In genomic region chr11:100524987-100525630, GRCm38 (mm10) we compare ENCODE assay signal across 9 mouse cellular contexts. TPM values are rescaled to one million over a fixed set of nuclear protein-coding genes. Genes with fewer than 3 reads are reported as not detected.
A peak's percentile ranks its signal among the peaks of the same experiment; 100 is the strongest.
DNase-seq lines count a peak whose midpoint lies in the region; ATAC-seq lines count a peak whose summit lies in the region.
"Had no signal": no experiment of that assay in that cellular context is flagged by ENCODE, and none has a peak within 500 bp of the region (broad histone marks: within the 10 kb centered on the region; RNA-seq: fewer than 3 reads in every experiment).

No protein-coding gene starts in this region.

- peak overlapping the region; percentile 11; the same call in 1 of the 2 replicates for H3K9ac ChIP-seq in heart, embryonic 11.5 days (ENCODE audit: low read depth, low read length)
- H3K9ac ChIP-seq in forebrain, embryonic 14.5 days (ENCODE audit: low read length) = peak overlapping the region; percentile 91
- H3K9ac ChIP-seq in liver, embryonic 11.5 days (ENCODE audit: low read depth, low read length) = no peak overlapping the region
- peak overlapping the region; percentile 63; the same call in 1 of the 2 replicates for H3K9ac ChIP-seq in midbrain, embryonic 15.5 days

- no peak for ATAC-seq in heart, embryonic 11.5 days (replicated peaks; ENCODE audit: insufficient number of reproducible peaks, low FRiP score, low TSS enrichment)
- ATAC-seq in forebrain, embryonic 14.5 days = no peak
- no peak for ATAC-seq in liver, embryonic 11.5 days (replicated peaks; ENCODE audit: low FRiP score)
- ATAC-seq in midbrain, embryonic 15.5 days (replicated peaks) = no peak
- ATAC-seq: CD4-positive, CD25-positive, alpha-beta regulatory T cell, adult 4 months had no signal

- DNase-seq in heart, adult 8-10 months (ENCODE audit: low spot score) = no peak
- no peak for DNase-seq in forebrain, embryonic 14.5 days (ENCODE audit: low spot score)
- DNase-seq in liver, embryonic 11.5 days (ENCODE audit: low spot score) = no peak
- no peak for DNase-seq in ovary, postnatal 14 days (ENCODE audit: low spot score)
- DNase-seq in left cerebral cortex, adult 8-10 months (ENCODE audit: low spot score in 2 of 2) = no peak
- no peak for DNase-seq in left cerebral cortex, postnatal 25 days (ENCODE audit: low spot score in 2 of 2)

- H3K4me2 ChIP-seq in heart, embryonic 11.5 days = peak overlapping the region; percentile 92
- H3K4me2 ChIP-seq in forebrain, embryonic 14.5 days (ENCODE audit: low read length) = peak overlapping the region; percentile 96
- peak overlapping the region; percentile 90 for H3K4me2 ChIP-seq in liver, embryonic 11.5 days
- H3K4me2 ChIP-seq in midbrain, embryonic 15.5 days = peak overlapping the region; percentile 68

- H3K4me3 ChIP-seq in heart, embryonic 11.5 days (ENCODE audit: low read depth, low read length) = peak overlapping the region; percentile 89; the same call in 1 of the 2 replicates
- peak overlapping the region; percentile 87 for H3K4me3 ChIP-seq in forebrain, embryonic 14.5 days (ENCODE audit: low read depth, low read length)
- 0 out of 2 replicates have a peak overlapping the region, but pooled peaks have one; percentile 78 for H3K4me3 ChIP-seq in liver, embryonic 11.5 days (ENCODE audit: low read depth, low read length)
- peak overlapping the region; percentile 70 for H3K4me3 ChIP-seq in midbrain, embryonic 15.5 days

- no peaks in the 10 kb centered on the region for H3K27me3 ChIP-seq in heart, embryonic 11.5 days (ENCODE audit: control insufficient read depth, insufficient read depth, low read length)
- H3K27me3 ChIP-seq in forebrain, embryonic 14.5 days (replicated peaks; ENCODE audit: control insufficient read depth, insufficient read depth, low read length) = no peaks in the 10 kb centered on the region
- H3K27me3 ChIP-seq in liver, embryonic 11.5 days (replicated peaks; ENCODE audit: control insufficient read depth, insufficient read depth, low read length) = no peaks in the 10 kb centered on the region
- no peaks in the 10 kb centered on the region for H3K27me3 ChIP-seq in midbrain, embryonic 15.5 days (replicated peaks)

- 61% methylated on average over 11 of the region's 11 CpGs for WGBS in heart, embryonic 11.5 days (ENCODE audit: insufficient replicate concordance)
- WGBS in forebrain, embryonic 14.5 days = 57% methylated on average over 11 of the region's 11 CpGs
- WGBS in liver, embryonic 11.5 days = 65% methylated on average over 11 of the region's 11 CpGs
- WGBS in midbrain, embryonic 15.5 days = 57% methylated on average over 11 of the region's 11 CpGs

- H3K9me3 ChIP-seq in heart, embryonic 11.5 days (replicated peaks; ENCODE audit: control insufficient read depth, low read length) = no peaks in the 10 kb centered on the region
- H3K9me3 ChIP-seq in forebrain, embryonic 14.5 days (replicated peaks; ENCODE audit: control insufficient read depth, low read length) = no peaks in the 10 kb centered on the region
- H3K9me3 ChIP-seq in liver, embryonic 11.5 days (ENCODE audit: control insufficient read depth, low read length) = no peaks in the 10 kb centered on the region
- no peaks in the 10 kb centered on the region for H3K9me3 ChIP-seq in midbrain, embryonic 15.5 days

- intact Hi-C loops in left cerebral cortex, postnatal 25 days (cut with DNase I) = no loop called here

- no peak overlapping the region for H3K27ac ChIP-seq in heart, embryonic 11.5 days (ENCODE audit: low read depth, low read length)
- H3K27ac ChIP-seq in forebrain, embryonic 14.5 days (ENCODE audit: low read depth, low read length) = no peak overlapping the region
- no peak overlapping the region for H3K27ac ChIP-seq in liver, embryonic 11.5 days (ENCODE audit: low read depth, low read length)
- H3K27ac ChIP-seq in midbrain, embryonic 15.5 days = no peak overlapping the region

- peaks cover 19% of the 10 kb centered on the region for H3K36me3 ChIP-seq in heart, embryonic 11.5 days (ENCODE audit: control insufficient read depth, insufficient read depth, low read length)
- H3K36me3 ChIP-seq in forebrain, embryonic 14.5 days (ENCODE audit: control insufficient read depth, insufficient read depth, low read length) = peaks cover 39% of the 10 kb centered on the region
- peaks cover 30% of the 10 kb centered on the region for H3K36me3 ChIP-seq in liver, embryonic 11.5 days (ENCODE audit: control insufficient read depth, insufficient read depth, low read length)
- H3K36me3 ChIP-seq in midbrain, embryonic 15.5 days (replicated peaks) = peaks cover 33% of the 10 kb centered on the region

- peaks cover 25% of the 10 kb centered on the region for H3K4me1 ChIP-seq in heart, embryonic 11.5 days (ENCODE audit: control insufficient read depth, insufficient read depth, low read length)
- peaks cover 29% of the 10 kb centered on the region for H3K4me1 ChIP-seq in forebrain, embryonic 14.5 days (ENCODE audit: control insufficient read depth, insufficient read depth, low read length)
- peaks cover 26% of the 10 kb centered on the region for H3K4me1 ChIP-seq in liver, embryonic 11.5 days (replicated peaks; ENCODE audit: control insufficient read depth, insufficient read depth, low read length)
- peaks cover 33% of the 10 kb centered on the region for H3K4me1 ChIP-seq in midbrain, embryonic 15.5 days

RNA-seq across cellular contexts. Expression of gene Acly, which starts 2.7 kb away (rescaled TPM):
- 76.6 and 93.9 TPM in 2 replicates for polyA plus RNA-seq in heart, embryonic 11.5 days (2014; fragmentation: Nextera tagmentation; extraction: Ambion mirVana)
- 10 to 100 TPM; 20.0 to 39.1 (median 27.5) TPM for total RNA-seq in heart, adult 8-10 months (2022)
- 198 and 208 TPM in 2 replicates for polyA plus RNA-seq in forebrain, embryonic 14.5 days (2014; fragmentation: Nextera tagmentation; extraction: Ambion mirVana)
- polyA plus RNA-seq in liver, embryonic 11.5 days (2014; fragmentation: Nextera tagmentation; extraction: Ambion mirVana) = 159 and 194 TPM in 2 replicates
- polyA plus RNA-seq in midbrain, embryonic 15.5 days (2015; fragmentation: Nextera tagmentation; extraction: Ambion mirVana) = 225 and 227 TPM in 2 replicates
- 100 to 1,000 TPM; 150 to 164 (median 156) TPM for total RNA-seq in left cerebral cortex, adult 8-10 months (2022)
- total RNA-seq in left cerebral cortex, postnatal 25 days (2021) = 100 to 1,000 TPM; 114 to 124 TPM

RNA-seq across cellular contexts. Expression of gene Ttc25, which starts 20.3 kb away (rescaled TPM):
- polyA plus RNA-seq in heart, embryonic 11.5 days (2014; fragmentation: Nextera tagmentation; extraction: Ambion mirVana) = 0.31 and 1.1 TPM in 2 replicates
- total RNA-seq in heart, adult 8-10 months (2022) = under 1 TPM; 0.08 to 0.53 (median 0.21) TPM
- polyA plus RNA-seq in forebrain, embryonic 14.5 days (2014; fragmentation: Nextera tagmentation; extraction: Ambion mirVana) = 1.7 and 2.5 TPM in 2 replicates
- polyA plus RNA-seq in liver, embryonic 11.5 days (2014; fragmentation: Nextera tagmentation; extraction: Ambion mirVana) = 0.18 and 0.26 TPM in 2 replicates
- polyA plus RNA-seq in midbrain, embryonic 15.5 days (2015; fragmentation: Nextera tagmentation; extraction: Ambion mirVana) = 1.8 and 2.4 TPM in 2 replicates
- 1 to 10 TPM in 3 of 4 experiments, under 1 TPM in 1; 0.98 to 2.2 (median 1.8) TPM for total RNA-seq in left cerebral cortex, adult 8-10 months (2022)
- total RNA-seq in left cerebral cortex, postnatal 25 days (2021) = 1 to 10 TPM in 1 of 2 experiments, under 1 TPM in 1; 0.55 to 1.3 TPM

RNA-seq across cellular contexts. Expression of gene Cnp, which starts 49.6 kb away (rescaled TPM):
- 15.7 and 19.0 TPM in 2 replicates for polyA plus RNA-seq in heart, embryonic 11.5 days (2014; fragmentation: Nextera tagmentation; extraction: Ambion mirVana)
- total RNA-seq in heart, adult 8-10 months (2022) = 1 to 10 TPM; 5.0 to 5.7 (median 5.4) TPM
- polyA plus RNA-seq in forebrain, embryonic 14.5 days (2014; fragmentation: Nextera tagmentation; extraction: Ambion mirVana) = 22.0 and 25.6 TPM in 2 replicates
- 19.4 and 19.7 TPM in 2 replicates for polyA plus RNA-seq in liver, embryonic 11.5 days (2014; fragmentation: Nextera tagmentation; extraction: Ambion mirVana)
- polyA plus RNA-seq in midbrain, embryonic 15.5 days (2015; fragmentation: Nextera tagmentation; extraction: Ambion mirVana) = 38.3 and 40.0 TPM in 2 replicates
- 100 to 1,000 TPM; 220 to 251 (median 229) TPM for total RNA-seq in left cerebral cortex, adult 8-10 months (2022)
- total RNA-seq in left cerebral cortex, postnatal 25 days (2021) = 100 to 1,000 TPM; 207 to 230 TPM

RNA-seq across cellular contexts. Expression of gene Klhl11, which starts 52.6 kb away (rescaled TPM):
- 8.1 and 8.9 TPM in 2 replicates for polyA plus RNA-seq in heart, embryonic 11.5 days (2014; fragmentation: Nextera tagmentation; extraction: Ambion mirVana)
- total RNA-seq in heart, adult 8-10 months (2022) = 1 to 10 TPM; 5.7 to 6.7 (median 6.4) TPM
- polyA plus RNA-seq in forebrain, embryonic 14.5 days (2014; fragmentation: Nextera tagmentation; extraction: Ambion mirVana) = 15.2 and 19.8 TPM in 2 replicates
- 6.3 and 6.7 TPM in 2 replicates for polyA plus RNA-seq in liver, embryonic 11.5 days (2014; fragmentation: Nextera tagmentation; extraction: Ambion mirVana)
- 12.4 and 12.8 TPM in 2 replicates for polyA plus RNA-seq in midbrain, embryonic 15.5 days (2015; fragmentation: Nextera tagmentation; extraction: Ambion mirVana)
- total RNA-seq in left cerebral cortex, adult 8-10 months (2022) = 10 to 100 TPM; 94.8 to 99.9 (median 97.3) TPM
- total RNA-seq in left cerebral cortex, postnatal 25 days (2021) = 100 to 1,000 TPM in 1 of 2 experiments, 10 to 100 TPM in 1; 97.7 to 102 TPM
